Mouse (Mus musculus): ENCODE data around the gene Gm4881.

Gm4881 gene

DNA sequence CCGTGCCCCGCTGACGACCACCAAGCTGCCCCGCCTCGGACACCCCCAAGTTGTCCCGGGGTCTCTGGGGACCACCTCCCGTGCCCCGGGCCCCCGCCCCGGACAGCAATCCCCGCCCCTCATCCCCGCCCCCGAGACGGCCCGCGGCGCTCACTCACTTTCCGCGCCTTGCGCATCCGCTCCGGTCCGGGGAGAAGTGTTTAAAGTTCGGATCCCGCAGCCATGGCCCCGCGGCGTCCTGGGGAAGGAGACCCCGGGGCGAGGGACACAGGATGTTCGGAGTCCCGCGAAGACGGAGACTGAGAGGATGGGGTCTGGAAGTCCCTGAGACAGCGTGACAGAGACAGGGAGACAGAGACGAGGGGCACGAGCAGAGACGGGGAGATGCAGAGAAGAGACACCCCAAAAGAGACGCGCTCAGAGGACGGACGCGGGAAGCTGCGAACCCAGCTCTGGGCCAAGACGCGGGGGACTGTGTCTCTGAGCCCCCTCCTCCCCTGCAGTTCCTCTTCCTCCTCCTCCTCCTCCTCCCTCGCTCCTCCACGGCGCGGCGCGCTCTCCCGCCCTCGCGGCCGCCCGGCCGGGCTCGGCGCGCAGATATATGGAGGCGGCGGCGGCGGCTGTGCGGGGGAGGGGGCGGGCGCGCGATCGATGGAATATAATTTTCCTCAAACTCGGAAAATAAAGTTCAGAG lies at the start of gene Gm4881:
Gene Gm4881, minus strand, starts transcription at position 238 of the 694 bp plus-strand sequence.
- no peak for DNase-seq (ENCODE audit: low spot score in 2 of 2)

DNA sequence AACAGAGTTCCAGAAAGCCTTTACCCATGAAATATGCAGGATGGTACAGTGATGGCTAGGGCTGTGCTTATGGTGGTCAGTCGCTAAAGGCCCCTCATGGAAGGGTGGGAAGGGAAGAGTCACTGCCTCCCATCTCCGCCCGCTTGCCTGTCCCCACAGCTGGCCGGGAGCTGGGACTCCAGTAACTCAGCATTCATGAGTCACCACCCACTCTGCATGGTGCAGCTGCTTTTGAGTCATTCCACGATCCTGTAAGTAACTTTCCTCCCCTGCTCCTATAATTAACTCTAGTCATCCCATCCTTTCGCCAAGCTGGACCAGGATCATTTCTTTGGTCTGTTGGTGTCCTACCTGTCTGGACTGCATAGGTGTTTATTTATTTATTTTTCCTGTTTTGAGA lies 48.8 kb upstream of the Gm4881 start:
- DNase-seq (ENCODE audit: low spot score in 2 of 2): no peak

DNA sequence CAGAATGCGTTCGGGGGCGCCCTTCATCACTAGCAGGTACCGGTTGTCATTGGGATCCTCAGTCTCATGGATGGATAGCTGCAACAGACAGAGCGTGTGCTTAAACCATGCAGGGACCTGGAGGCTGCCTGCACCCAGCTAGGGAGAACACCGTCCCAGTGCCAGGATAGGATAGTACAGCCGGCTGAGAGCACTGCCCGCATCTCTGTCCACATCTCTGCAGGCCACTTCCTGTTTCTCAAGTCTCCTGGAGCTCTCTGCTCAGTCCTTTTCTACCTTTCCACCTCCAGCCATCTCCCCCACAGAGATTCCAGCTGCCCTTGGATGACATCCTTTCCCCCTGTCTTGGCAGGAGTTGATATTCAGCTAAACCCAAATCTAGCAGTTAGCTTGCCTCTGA lies 46.2 kb upstream of the Gm4881 start:
- DNase-seq (ENCODE audit: low spot score in 2 of 2): no peak

DNA sequence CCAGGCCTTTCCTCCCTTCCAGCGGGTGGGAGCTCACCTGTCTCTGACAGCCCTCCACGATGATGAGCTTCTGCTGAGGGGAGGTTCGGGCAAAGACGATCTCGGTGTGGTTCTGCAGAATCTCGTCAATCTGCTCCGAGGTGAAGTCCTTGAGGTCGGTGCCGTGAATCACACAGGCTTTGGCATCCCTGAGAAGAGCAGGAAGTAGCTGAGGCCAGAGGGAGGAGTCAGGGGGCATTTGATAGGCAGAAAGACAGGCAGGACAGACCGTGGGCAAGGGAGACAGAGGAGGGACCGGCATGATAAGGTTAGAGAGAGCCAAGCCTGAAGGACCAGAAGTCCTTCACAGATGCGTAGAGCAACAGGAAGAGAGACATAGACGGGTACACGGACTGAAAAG lies 43.6 kb upstream of the Gm4881 start:
- no peak for DNase-seq (ENCODE audit: low spot score in 2 of 2)

DNA sequence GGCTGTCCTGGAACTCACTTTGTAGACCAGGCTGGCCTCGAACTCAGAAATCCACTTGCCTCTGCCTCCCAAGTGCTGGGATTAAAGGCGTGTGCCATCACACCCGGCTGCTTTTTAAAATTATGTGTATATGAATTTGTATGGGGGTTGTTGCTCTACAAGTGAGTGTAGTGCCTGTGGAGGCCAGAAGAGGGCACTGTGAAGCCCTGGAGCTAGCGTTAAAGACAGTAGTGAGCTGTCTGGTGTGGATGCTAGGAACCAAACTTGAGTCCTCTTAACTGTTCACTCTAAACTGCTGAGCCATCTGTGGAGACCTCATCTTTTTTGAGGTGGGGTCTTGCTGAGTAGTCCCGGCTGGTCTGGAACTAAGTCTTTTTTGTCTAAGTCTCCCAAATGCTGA lies 41.5 kb upstream of the Gm4881 start:
- DNase-seq (ENCODE audit: low spot score in 2 of 2): no peak

DNA sequence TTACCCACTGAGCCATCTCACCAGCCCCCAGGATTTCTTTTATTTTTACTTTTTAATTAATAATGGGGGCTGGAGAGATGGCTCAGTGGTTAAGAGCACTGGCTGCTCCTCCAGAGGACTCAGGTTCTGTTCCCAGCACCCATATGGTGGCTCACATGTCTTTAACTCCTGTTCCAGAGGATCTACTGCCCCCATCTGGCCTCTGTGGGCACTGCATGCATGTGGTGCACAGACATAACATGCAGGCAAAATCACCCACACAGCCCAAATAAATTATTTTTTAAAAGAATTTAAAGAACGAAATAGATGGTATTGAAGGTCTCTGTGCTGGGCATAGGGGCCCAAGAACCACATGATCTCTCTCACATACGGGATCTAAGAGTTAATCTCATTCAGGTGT lies 40.0 kb upstream of the Gm4881 start:
- DNase-seq (ENCODE audit: low spot score in 2 of 2): no peak

DNA sequence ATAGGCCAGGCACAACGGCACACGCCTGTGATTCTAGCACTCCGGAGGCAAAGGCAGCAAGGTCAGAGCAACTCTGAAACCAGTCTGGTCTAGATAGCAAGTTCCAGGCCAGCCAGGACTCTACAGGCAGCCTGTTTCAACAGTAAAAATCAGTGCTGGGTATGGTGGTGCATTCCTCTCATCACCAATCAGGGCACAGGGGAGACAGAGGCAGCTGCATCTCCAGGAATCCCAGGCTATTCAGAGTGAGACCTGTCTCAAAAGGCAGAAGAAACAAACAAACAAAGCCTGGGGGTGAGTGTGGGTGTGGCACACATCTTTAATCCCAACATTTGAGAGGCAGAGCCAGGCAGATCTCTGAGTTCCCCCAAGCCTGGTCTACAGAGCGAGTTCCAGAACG lies 39.1 kb upstream of the Gm4881 start:
- no peak for DNase-seq (ENCODE audit: low spot score in 2 of 2)

DNA sequence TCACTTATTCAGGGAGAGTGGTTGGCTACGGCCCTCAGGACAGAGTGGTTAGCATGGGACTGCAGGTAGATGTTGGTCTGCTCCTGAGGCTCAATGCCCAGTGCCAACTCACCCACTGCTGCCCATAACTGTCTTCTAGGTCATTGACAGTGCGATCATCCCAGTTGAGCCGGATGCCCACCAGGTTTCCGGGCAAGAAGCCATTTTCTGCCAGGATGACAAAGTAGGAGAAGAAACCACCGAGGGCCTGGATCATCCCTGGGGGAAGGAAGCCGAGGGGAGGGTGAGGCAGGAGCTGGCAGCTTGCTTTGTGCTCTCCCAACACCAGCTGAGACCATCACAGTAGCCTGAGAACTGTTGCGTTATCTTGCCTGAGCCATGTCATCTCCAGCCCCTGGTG lies 36.1 kb upstream of the Gm4881 start:
- no peak for DNase-seq (ENCODE audit: low spot score in 2 of 2)

DNA sequence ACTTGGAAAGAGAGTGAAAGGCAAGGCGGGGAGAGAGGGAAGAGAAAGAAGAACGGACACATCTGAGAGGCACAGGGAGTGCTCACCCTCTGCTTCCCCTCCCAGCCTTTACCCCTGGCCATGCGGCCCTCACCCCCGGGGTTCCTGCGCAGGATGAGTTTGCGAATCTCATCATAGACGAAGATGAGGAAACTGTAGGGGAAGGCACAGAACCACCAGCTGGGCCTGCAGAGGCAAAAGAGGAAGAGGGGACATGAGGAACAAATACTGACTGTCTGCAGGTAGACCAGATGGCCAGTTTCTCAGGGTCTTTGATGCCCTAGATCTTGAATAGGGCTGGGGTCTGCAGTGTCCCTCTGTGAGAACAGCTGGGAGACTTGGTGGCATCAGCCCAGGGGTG lies 34.5 kb upstream of the Gm4881 start:
- DNase-seq (ENCODE audit: low spot score in 2 of 2): no peak

DNA sequence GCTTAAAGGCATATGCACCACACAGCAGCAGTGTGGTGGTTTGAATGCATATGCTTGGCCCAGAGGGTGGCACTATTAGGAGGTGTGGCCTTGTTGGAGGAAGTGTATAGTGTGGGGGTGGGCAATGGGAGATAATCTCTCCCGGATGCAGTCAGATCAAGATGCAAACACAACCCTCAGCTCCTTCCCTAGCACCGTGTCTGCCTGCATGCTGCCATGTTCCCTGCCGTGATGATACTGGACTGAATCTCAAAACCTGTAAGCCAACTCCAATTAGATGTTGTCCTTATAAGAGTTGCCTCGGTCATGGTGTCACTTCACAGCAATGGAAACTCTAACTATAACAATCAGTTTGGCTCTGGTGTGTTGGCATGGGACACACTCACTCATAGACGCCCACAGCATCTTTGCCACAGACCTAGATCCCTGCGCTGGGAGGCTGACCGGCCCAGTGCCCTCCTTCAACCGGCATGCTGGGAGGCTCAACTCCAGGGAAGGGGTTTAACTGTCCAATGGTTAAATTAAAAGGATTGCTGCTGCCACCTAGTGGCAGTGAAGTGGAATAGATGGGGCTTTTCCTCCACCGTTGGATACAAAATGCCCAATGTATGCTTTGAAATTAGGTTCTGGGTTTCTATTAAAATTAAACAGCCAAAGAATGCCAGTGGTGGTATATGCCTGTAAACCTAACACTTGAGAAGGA lies 30.8 kb upstream of the Gm4881 start:
- DNase-seq (ENCODE audit: low spot score in 2 of 2): peak; percentile 22 to 34

DNA sequence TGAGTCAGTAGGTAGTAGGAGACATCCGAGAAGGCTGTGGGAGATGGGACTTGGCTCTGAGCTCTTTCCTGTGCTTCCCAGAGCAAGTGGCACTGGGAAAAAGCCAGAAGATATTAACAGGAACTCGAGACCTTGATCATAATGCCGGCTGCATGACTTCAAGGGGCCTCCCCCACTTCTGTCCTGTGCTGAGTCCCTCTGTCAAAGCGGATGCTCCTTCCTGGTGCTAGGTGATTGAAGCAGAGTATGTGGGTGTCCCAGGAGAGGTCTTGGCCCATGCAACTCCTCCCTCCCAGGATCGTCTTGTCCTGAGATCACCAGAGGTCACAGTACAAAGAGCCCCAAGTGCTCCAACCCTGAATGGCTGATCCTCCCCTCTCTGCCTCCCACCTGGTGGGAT lies 29.6 kb upstream of the Gm4881 start:
- no peak for DNase-seq (ENCODE audit: low spot score in 2 of 2)

DNA sequence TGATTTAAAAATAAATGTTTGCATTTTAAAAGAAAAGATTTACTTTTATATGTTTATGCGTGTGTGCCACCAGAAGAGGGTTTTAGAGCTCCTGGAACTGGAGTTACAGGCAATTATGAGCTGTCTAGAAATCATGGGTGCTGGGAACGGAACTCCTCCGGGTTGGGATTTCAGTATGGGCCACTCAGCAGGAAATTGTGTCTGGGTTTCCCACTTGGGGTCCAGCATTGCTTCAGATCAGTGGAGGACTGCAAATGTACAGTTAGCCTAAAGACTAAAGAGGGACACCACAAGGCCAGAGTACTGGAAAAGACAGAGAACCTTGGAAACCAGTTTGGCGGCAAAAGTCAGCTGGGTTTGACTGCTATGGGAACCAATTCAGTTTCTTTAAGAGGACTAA lies 28.9 kb upstream of the Gm4881 start:
- DNase-seq (ENCODE audit: low spot score in 2 of 2): no peak

DNA sequence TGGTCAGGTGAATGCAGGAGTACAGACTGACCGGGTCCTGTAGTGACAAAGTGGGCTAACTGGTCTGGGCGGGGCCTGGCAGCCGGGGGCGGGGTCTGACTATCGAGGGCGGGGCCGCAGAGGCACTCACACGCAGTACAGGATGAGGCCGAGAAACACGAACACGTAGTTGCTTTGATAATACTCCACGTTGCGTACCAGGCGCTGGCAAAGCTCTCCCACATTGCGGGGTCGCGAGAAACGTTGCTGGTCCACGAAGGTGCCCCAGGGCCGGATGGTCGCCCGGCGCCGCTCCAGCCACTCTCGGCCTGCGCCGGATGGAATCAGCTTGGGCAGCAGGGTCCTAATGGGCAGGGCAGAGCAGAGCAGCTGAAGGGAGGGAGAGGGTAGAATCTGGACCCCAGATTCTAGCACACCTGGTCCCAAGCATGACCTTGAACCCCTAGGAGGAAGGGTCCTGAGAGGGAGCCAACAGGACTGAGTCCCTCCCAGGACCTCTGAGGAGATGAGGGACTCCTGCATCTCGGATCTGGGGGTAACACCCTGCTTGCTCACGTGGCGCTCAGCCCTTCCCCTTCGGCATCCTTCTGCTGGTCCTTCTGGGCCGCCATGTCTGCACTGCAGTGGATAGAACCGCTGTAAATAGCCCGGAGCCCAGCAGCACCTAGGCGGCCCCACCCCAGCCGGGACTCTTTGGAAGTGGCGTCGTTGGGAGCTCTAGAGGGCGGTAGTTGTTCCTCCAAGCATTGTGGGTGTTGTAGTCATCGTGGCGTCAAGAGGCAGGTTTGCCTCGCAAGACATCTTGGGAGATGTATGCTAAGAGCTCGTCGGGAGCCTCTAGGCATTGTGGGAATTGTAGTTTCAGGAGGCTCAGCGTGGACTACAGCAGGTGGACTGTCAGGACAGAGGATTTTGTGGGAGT lies 27.9 kb upstream of the Gm4881 start, which contains the start of gene Rabac1:
Gene Rabac1, minus strand, starts transcription at position 783 of the 922 bp plus-strand sequence.
- DNase-seq (ENCODE audit: low spot score in 2 of 2): peak; percentile 97 to 98

DNA sequence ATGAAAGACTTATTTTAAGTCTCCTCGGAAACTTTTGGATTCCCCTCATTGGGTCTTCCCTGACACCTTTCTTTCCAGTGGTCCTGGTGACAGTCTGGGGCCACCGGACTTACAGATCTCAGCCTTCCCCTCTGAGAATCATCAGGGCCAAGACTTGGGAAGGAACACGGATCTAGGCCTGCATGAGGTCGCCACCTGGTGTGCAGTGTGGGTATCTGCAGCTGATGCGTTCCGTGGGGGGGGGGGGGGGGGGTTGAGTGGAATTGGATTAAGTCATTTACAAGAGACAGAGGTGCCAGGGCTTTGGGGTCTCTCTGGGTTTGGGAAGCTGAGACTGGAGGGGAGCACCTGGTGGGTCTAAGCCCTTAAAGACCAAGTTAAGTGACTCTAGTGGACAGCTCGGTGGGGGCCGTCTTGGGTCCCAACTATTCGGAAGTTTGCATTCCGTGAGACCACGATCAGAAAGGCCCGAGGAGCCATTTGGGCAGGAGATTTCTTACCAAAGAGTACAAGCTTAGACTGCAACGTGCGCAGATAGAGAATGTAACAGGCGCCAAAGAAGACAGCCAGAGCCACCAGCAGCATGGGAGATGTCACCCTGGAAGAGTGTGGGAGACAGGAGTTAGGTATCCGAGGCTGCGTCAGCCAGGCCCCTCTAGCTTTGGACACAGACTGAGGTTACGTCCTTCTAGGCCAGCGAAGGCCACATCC lies 27.1 kb upstream of the Gm4881 start:
- DNase-seq (ENCODE audit: low spot score in 2 of 2): peak in 1 of 2 experiments; percentile 10

DNA sequence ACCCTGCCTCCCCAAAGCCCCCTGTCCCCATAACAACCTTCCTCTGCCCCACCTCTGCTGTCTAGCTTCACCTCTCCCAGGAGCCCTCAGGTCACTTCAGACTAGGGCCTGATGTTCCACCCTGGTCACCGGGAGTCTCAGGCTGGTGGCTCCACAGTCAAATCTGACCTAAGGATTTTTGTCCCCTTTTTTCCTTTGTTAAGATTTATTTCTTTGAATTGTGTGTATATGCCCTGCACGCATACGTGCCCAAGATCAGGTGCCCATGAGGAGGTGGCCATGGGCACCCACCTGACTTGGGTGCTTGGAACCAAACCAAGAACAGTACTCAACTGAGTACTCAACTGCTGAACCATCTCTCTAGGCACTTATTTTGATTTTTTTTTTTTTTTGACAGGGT lies 26.0 kb upstream of the Gm4881 start:
- no peak for DNase-seq (ENCODE audit: low spot score in 2 of 2)

DNA sequence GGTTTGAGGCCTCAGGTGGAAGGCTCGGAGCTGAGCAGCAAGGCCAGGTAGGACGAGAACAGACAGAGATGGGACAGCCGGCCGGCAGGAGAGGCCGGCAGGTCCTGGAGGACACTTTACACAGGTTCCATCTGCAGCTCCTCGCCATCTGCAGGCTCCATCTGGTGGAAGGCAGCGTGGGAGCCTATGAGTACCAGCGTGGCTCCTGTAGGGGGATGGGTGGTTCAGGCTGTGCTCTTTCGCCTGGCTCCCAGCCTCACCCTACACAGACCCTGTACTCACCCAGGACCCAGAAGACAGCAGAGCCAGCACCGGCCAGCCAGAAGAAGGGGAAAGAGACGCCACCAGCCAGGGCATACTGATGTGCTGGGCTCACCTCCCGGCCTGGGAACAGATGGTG lies 25.5 kb upstream of the Gm4881 start:
- DNase-seq (ENCODE audit: low spot score in 2 of 2): no peak

DNA sequence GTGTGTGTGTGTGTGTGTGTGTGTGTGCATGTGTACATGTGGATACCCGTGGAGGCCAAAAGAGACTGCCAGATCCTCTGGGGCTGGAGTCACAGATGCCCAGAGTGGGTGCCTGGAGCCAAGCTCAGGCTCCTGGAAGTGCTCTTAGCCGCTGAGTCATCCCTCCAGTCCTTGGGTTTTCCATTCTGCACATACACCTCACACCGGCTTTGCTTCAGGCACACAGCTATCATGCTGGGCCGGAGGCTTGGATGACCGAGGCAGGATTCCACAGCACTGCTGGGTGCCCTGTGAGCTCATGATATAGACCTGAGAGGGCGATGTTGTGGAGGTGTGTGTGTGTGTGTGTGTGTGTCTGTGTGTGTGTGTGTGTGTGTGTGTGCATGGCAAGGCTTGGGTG lies 24.2 kb upstream of the Gm4881 start:
- no peak for DNase-seq (ENCODE audit: low spot score in 2 of 2)

DNA sequence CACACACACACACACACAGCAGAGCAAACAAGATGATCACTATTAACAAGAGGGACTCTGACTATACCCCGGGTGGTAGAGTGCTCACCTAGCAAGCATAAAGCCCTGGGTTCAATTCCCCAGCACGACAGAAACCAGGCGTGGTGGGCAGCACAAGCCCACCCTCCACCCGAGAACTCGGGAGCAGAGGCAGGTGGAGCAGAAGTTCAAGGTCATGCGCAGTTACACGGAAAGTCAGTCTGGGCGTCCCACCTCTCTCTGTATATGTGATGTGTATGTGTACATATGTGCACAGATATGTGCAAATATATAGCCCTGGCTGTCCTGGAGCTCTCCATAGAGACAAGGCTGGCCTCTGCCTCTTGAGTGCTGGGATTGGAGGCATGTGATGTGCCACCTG lies 23.7 kb upstream of the Gm4881 start:
- DNase-seq (ENCODE audit: low spot score in 2 of 2): no peak

DNA sequence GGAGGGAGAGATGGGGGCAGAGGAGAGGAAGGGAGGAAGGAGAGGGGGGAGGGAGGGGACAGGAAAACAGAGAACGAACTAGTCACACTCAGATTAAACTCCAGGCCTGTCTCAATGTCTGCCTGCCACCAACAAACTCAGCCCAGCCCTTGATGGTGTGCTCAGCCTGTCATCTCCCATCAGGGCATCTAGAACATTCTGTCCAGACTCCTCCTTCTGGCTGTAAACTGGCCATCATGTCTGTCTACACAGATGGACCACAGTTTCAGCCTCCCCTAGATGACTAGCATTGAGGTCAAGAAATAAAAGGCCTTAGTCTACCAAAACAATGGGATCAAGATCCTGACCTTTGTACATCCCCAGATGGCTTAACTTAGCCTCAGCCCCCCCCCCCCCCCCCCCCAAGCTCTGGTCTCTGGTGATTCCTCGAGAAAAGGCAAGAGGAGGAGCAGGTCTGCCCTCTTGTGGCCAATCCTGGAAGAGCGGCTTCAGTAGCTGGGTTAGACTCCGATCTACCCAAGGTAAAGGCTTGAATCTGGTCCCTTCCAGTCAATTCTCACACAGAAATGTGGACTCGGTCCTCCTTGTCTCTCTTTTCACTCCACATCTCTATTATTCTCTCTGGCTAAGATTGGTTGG lies 20.7 kb upstream of the Gm4881 start:
- peak; percentile 62 to 71 for DNase-seq (ENCODE audit: low spot score in 2 of 2)

DNA sequence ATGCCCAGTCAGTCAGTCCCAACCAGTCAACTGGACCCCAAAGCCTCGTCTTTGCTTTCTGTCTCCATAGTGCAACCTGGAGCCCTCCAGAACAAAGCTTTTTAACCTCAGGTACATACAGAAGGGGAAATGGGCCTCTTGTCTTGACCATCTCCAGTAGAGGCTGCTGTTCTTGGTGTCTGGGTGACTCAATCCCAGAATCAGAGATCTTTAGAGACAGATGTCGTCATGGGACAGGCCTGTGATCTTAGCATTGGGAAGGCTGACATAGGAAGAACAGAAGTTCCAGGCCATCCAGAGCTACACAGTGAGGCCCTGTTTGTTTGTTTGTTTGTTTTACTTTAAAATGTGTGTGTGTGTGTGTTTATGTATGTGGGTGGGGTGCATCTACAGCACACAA lies 20.0 kb upstream of the Gm4881 start:
- DNase-seq (ENCODE audit: low spot score in 2 of 2): no peak

DNA sequence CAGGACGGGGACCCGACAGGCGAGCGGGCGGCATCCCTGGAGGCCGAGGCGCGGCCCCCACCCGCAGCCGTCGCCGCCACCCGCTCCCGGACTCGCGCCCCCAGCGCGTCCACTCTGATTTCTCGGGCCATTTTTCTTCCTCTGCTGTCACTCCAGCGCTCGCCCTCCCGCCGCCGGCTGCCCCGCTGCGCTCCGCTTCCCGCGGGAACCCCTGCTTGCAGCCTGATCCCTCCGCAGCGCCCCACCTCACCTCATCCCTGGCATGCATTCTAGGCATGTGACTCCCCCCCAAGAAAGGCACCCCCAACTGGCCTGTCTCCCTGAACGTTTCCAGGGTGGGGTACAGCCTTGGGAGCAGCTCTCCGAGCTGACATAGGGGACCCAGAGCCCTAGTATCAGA lies 10.9 kb upstream of the Gm4881 start:
- no peak for DNase-seq (ENCODE audit: low spot score in 2 of 2)

All from heart, adult 9 months (tissue).